Mouse (Mus musculus): ENCODE measurements around the gene Ice1. TPM values are rescaled to one million over a fixed set of nuclear protein-coding genes. Genes with fewer than 3 reads are reported as not detected.

The Ice1 gene
- polyA plus RNA-seq, 1 experiment from 2014 or later, result 20.3 TPM

DNA sequence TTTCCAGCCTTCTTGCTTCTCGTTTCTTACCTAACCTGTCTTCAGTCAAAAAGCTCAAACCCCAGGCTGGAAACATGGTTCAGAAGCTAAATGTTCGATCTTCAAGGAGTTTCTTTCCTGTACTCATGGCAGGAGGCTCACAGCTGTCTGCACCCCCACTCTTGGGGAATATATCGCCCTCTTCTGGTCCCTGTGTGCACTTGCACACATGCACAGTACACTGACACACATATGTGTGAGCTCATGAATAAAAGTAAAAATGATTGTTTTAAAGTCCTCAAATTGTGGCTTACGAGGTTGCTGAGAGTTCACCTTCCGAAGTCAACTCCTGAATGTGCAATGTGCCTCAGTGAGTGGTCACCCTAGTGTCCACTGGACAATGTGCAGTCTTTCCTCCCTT lies 127.2 kb downstream of the Ice1 start:
- no peaks in the 10 kb centered on the region for H3K36me3 ChIP-seq
- H3K4me1 ChIP-seq, result no peaks in the 10 kb centered on the region
- no peaks in the 10 kb centered on the region for H3K27me3 ChIP-seq (ENCODE audit: insufficient read depth, poor library complexity, severe bottlenecking)
- H3K9me3 ChIP-seq, result no peaks in the 10 kb centered on the region
- no peak overlapping the region for H3K27ac ChIP-seq
- H3K4me3 ChIP-seq, result no peak overlapping the region
- 74% methylated on average over 5 of the region's 5 CpGs for WGBS
- no peak for DNase-seq (ENCODE audit: low spot score)

DNA sequence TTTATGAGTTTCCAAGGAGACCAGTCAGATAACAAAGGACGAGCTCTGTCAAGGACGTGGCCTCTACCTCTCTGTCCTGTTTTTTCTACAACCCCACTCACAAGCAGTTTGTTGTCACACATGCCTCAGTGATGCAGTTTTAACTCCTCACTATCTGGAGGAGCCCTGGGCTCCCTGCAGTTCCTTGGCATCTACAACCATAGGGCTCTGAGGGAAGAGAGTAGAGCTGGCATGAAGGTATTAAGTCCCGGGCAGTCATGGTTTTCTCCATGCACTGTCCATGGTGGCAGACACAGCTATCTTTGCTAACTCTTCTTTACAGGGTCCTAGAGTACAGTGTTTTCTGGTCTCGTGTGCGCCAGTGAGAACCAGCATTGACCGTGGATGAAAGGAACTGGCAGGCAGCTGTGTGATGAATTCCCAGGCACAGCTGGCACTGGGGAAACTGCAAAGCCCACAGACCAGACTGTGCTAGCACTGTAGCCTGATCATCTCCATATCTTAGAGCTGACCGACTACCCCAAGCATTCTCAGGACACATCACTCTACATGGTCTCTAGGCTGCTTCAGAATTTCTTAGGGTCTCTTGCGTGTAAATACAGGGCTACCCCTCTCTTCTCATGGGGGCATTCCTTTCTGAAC lies 127.9 kb downstream of the Ice1 start:
- H3K36me3 ChIP-seq, result no peaks in the 10 kb centered on the region
- no peaks in the 10 kb centered on the region for H3K4me1 ChIP-seq
- 79% methylated on average over 8 of the region's 8 CpGs for WGBS
- H3K27ac ChIP-seq, result no peak overlapping the region
- no peak for DNase-seq (ENCODE audit: low spot score)
- H3K9me3 ChIP-seq, result no peaks in the 10 kb centered on the region
- no peaks in the 10 kb centered on the region for H3K27me3 ChIP-seq (ENCODE audit: insufficient read depth, poor library complexity, severe bottlenecking)
- no peak overlapping the region for H3K4me3 ChIP-seq

GRCm38 (mm10) chr13:70508708-70509374 lies 128.6 kb downstream of the Ice1 start:
- Histone ChIP-seq H3K27ac (no peak overlapping the region), H3K9me3 (no peaks in the 10 kb centered on the region), H3K36me3 (no peaks in the 10 kb centered on the region), H3K27me3 (ENCODE audit: insufficient read depth, poor library complexity, severe bottlenecking) (no peaks in the 10 kb centered on the region), H3K4me1 (no peaks in the 10 kb centered on the region), H3K4me3 (no peak overlapping the region)
- WGBS, result 63% methylated on average over 5 of the region's 5 CpGs
- no peak for DNase-seq (ENCODE audit: low spot score)

Other genes with a start within 250 kb of the Ice1 start
- gene Adamts16, start 204.2 kb upstream of the Ice1 start, polyA plus RNA-seq (2016; fragmentation: Nextera tagmentation; extraction: Ambion mirVana), result 0.38 TPM in 1 of 2 replicates, not detected in the other